Mouse (Mus musculus): Measurements from ENCODE around the gene Uox.

DNA sequence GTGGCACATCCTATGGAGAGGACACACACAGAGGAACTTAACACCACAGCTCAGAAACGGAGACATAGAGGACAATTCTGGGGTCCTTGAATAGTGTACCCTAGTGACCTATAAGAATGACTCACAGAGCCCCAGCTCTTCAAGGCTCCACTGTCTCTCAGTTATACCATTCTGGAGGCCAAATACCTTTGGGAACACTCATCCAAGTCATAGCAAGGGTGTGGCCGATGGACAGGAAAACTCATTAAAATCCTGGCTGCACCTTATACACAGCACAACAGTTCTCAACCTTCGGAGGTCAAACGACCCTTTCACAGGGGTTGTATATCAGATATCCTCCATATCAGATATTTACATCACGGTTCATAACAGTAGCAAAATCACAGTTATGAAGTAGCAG, 62.3 kb downstream of the Uox start:
- TF ChIP-seq FLI1 (IDR thresholded peaks at IDR 0.05; ENCODE audit: low read length) (no peak), GATA1 (IDR thresholded peaks at IDR 0.05; ENCODE audit: borderline replicate concordance, low read length) (no peak)
